Mouse (Mus musculus) ZHBTc4 (cell line): ENCODE measurements around the gene Camk1d.

ENCODE experiments used
- DNase-seq: peaks from one replicate; pipeline ENCODE4 v3.0.0-alpha.2; 2011; ENCODE audit warnings: low read depth, low spot score

Camk1d gene

DNA sequence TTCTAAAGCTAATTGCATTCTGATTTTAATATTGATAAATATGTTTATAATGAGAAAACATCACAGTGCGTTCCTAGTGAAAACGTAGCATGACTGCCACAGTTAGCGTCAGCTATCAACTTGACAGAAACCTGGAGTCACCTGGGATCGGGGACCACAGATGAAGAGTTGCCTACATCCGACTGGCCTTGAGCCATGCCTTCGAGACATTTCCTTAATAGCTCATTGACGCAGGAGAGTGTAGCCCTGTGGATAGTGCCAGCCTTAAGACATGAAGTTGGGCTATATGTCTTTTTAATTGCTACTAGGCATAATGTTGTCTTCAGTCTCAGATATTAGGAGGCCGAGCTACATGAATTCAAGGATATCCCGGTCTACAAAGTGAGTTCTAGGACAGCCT lies 315.8 kb downstream of the Camk1d start:
- no peak for DNase-seq

DNA sequence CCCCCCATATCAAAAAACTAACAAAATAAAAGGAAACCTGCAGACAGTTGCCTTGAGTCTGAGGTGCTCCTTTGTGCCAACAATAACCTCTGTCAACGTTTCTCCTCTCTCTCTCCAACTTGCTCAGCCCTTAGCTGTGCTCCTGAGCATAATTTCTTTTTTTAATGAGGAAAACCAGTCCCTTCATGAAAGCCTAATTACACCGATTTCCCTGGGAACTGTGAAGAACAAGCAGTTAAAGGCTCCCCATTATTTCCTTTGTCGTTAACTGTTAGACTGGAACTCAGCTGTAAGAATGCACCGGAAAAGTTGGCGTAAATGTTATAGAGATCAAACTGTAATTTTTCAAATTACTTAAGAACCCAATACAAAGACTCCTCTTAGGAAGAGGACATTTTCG lies 316.3 kb downstream of the Camk1d start:
- no peak for DNase-seq

DNA sequence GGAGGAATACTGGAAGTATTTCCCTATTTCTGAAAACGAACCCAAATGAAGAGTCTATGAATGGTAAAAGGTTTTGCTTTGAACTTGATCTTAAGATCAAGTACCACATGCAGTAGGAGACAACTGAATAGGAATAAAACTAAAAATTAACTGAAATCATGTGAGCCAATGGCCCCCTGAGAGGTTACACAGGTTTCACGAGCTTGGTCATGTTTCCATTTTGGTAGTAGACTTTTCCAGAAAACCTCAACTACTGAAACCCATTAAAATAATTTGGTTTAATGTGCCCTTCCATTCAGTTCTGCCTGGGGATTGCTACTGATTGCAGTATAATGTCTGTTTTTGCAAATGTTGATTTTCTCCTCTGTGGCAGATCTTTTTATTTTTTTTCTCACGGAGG lies 316.8 kb downstream of the Camk1d start:
- DNase-seq: no peak

DNA sequence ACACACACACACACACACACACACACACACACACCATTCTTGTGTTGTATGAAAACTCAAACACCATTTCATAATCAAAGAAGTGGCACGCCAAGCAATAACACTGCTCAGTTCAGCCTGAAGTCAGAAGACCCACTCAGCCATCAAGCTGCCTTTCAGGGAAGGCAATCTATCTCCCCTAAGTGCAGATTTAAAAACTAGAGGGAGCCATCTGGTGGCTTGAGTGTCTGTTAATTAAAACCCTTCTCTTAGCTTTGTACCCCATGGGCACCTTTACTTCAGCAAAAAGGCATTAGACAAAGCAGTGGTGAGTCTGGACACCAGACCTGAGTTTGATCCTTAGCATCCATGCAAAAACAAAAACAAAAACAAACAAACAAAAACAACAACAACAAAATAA lies 317.9 kb downstream of the Camk1d start:
- no peak for DNase-seq

DNA sequence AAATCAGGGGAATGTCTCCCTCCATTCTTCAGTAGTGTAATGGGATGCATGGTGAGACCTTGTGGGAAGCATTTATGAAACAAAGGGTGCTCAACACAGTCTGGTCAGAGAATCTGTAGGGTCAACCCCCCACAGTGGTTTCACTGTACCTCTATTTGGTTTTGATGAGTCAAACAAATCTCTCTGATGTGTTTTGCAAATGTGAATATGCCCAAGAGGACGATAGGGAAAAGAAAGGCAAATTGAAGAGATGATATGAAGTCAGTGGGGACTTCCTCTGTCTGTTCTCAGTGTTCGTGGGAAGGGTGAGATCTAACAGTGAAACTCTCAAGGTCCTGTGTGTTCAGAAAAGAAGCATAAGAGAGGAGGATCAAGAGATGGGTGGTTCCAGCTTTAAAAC lies 318.4 kb downstream of the Camk1d start:
- DNase-seq: no peak

DNA sequence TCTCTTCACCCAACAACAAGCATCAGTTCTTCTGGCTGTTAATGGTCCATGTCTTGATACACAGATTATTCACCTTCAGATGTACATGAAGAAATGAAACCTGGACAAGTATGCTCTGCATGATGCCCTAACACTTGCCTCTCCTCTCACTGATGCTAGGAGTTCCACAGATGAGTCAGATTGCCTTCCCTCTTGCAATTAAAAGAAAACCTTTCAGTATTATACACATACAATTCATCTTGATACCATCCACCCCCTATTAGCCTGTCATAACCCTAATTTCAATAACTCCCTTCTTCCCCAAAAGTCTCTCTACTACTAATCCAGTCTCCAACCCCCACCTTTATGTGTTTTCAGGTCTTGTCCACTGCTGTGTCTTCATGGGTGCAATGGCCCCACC lies 321.4 kb downstream of the Camk1d start:
- DNase-seq: no peak

DNA sequence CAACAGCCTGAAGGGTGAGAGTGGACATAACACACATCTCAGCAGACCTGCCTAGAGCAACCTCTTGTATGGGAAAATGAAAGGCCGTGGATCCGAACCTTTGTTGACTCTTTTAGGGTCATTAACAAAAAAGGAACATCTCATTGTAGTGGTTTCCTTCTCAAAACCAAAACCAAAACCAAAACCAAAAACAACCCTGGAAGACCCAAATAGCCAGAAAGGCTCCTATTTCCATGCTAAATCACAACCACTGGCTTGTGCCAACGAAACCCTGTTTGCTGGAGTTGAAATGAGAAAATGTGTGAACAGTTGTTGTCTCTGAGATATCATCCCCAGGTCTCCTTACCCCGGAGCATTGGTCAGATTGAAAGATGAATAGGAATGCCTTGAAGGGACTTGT lies 321.8 kb downstream of the Camk1d start:
- DNase-seq: no peak

DNA sequence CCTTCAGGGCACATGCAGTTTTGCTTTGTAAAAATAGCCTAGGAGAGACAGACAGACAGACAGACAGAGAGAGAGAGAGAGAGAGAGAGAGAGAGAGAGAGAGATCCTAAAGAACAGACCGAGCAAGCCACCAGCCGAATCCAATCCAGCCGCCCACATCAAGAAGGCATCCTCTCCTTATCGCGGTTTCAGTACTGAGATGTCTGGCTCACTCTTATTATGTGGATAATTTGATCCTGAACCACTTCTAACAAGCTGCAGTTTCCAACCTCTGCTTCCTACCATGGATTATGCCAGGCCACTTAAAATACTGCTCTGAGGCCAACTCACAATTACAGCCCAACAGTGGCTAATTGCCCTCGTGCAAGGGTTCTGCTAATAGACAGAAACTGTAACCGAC lies 325.9 kb downstream of the Camk1d start:
- DNase-seq: no peak

DNA sequence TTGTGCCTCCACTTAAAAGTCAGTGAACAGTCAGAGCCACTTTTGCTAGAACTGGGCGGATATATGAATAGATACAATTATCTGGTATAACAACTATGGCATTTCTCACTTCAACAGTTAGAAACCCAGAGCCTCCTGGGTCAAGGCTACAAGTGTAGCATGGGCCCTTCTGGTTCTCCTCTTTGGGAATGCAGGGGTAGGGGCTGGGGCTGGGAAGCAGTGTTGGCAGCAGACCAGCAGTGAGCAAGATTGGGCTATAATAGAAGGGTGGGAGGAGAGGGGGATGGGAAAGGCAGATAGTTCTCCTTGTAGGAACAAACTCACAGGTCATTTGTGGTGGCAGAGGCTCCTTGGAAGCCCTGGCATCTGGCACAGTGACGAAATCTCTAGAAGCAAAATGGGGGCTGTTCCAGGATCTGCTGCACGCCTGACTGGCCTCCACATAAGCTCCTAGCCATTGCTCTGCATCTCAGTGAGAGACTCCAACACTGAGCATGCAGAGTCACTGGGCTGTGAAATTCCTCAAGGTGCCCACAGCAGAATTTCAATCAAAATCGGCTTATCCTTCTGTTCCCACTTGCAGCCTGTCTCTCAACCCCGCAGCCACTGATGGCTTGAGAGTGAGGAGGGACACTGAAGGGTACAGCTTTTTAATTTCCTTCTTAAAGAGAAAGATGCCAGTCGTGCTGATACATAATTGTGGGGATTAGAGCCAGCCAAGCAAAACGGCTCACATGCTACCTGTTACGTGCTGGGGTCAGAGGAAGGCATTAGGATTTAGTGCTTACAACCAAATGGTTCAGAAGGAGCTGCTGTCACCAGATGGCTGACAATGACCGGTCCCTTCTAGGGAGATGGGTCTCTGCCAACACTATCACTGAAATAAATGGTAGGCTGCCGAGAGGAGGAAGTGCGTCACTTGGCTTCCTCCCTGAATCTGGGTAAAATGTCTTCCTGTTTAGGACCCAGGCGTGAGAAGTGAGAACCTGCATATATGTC lies 332.3 kb downstream of the Camk1d start:
- DNase-seq: no peak

DNA sequence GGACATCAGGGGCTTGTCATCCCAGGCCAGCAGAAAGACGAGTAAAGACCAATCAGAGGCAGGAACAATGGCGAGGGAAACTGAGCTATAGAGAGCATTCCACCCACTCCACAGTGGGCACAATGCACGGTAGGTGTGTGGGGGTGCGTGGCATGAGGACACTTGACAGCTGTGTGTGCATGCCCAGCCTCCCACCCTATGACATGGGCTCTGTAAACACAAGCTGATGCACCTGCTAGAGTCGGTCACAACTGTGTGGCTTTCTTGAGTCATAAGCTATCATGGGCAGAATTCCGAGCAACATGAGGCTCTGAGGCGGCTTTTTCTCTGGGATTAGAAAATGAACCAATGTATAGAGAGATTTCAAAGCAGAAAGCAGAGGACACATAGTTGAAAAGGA lies 333.3 kb downstream of the Camk1d start:
- no peak for DNase-seq

DNA sequence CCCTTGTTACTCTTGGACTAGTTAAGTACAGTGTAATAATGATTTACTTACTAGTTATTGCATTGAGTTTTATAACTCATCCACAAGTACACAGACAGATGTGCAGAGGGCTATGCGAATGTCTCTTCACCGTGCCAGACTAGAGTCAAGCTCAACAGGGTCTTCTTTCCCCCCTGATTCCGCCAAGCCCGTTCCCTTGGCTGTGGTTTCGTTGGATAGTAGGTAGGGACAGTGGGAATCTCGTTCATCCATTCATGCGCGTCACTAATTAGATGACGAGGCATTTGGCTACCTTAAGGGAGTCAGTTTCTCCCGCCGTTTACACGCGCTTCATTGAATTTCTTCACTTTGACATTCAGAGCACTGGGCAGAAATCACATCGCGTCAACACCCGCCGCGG lies 335.4 kb downstream of the Camk1d start:
- peak; percentile 72 for DNase-seq

DNA sequence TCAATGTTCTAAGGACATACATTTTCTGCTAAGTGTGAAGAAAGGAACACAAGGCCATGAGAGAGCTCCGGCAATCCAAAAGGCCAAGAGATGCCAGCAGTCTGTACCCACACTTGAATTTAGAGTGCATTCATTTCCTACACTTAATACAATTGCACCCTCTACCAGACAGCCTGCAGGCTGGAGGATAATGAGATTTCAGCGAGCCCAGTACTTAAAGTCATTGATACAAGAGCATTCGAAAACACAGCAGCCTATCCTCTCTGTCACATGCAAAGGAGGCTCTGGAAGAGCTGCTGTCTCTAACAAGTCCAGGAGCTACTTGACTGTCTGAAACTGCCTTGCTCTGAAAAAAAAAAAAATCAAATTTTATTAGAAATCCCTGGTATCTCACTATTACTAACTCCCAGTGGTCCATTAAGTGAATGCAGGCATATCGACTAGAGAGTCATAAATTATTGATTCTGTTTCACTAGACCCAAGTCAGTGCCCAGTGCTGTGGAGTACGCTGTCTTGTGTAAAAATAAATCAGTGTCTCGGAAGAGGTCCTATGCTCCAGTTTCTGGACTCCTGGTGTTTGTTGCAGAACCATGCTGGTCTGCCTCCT lies 336.1 kb downstream of the Camk1d start:
- DNase-seq: no peak

DNA sequence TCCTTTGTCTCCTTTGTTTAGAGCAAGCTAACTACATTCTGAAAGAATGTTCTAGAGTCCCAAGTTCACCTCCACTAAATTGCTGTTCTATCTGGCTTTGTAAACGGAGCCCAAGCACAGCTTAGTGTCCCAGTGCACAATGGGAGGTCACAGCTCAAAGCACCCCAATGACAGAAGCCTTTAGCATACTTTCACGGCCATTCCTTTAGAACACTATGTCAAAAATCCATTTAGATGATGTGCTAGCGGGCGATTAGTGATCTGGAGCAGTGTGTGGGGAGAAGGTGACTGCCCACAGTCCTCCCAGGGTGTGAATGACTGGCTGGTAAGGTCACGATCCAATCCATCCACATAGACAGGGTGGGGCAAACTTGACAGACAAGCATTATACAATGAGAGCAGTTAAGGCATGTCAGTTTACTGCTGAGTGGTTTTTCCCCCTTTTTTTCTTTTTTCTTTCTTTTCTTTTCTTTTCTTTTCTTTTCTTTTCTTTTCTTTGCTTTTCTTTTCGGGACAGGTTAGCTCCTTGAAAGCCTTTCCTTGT lies 341.4 kb downstream of the Camk1d start:
- DNase-seq: peak; percentile 89

DNA sequence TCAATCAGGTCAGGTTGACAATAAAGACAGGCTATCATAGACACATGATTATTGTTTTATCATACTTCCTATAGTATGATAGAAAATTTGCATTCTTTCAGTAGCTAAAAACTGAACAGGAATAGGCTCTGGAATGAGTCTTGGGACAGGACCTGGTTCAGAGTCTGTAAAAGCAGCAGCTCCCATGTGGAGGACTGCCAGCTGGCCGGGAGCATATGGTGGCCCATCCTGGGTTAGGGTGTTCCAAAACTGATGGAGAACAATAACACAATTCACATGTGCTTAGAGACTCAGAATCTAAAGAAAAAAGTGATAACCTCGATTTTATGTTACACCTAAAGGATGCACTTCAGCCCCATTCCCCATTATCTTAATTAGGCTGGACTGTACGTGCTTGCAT lies 343.0 kb downstream of the Camk1d start:
- no peak for DNase-seq

DNA sequence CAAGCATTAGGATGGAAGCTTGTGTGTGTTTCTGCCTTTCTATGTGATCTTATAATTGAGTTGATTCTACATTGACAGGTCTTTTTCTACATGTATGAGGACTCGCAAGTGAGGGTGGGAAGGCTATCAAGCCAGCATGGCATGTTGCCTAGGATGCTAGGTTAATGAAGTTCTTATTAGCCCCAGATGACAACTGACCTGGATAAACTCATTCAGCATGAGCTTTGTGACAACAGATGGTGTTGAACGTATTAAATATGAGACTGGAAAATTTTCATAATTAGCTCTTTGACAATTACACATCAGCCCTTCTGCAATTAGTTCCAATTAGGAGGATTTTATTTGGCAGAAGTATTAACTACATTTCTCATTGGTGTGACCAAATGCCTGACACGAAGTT lies 343.7 kb downstream of the Camk1d start:
- no peak for DNase-seq

DNA sequence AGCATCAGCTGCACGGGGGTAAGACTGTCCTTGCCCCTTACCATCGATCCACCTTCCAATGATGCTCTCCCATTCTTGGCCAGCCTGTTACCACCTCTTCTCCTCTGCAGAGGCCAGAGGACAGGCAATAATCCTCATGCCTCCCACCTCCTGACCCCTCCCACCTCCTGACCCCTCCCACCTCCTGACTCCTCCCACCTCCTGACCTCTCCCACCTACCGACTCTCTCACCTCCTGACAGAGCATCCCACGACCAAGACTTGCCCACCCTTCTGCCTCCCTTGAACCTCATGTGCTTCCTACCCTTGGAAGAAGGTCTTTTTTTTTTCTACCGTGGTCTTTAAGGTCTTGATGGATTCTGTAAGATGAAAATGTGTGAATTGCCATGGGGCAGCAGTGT lies 350.5 kb downstream of the Camk1d start:
- peak; percentile 56 for DNase-seq

DNA sequence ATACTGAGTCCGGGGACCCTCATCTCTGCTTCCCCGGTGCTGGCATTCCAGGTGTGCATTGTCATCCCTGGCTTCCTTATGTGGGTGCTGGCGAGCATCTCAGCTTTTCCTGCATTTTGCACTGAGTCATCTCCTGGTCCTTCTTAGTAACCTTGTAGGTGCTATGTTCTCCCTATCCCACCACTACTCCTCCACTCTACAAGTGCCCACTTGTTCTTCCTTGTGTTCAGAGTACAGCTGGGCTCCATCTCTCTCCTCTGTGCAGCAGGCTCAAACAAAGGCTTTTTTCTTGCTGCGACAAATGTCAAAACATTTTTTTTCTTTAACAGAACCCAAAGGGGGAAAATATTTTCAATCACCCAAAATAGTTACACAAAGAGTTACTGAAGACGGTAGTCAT lies 356.3 kb downstream of the Camk1d start:
- no peak for DNase-seq

DNA sequence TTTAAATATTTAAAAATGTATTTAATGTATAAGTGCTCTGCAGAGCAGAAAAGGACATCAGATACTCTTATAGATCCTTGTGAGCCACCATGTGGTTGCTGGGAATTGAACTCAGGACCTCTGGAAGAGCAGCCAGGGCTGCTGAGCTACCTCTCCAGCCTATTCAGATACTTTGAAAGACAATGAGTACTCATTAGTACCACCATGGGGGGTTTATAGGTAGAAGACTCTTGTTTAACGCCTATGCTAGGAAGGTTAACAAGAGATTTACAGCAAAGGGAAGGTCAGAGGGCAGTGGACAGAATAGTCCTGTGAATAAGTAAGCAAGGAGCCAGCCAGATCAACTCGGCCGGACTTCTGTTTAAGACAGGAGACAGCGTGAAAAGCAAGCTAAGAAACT lies 357.3 kb downstream of the Camk1d start:
- peak; percentile 88 for DNase-seq

DNA sequence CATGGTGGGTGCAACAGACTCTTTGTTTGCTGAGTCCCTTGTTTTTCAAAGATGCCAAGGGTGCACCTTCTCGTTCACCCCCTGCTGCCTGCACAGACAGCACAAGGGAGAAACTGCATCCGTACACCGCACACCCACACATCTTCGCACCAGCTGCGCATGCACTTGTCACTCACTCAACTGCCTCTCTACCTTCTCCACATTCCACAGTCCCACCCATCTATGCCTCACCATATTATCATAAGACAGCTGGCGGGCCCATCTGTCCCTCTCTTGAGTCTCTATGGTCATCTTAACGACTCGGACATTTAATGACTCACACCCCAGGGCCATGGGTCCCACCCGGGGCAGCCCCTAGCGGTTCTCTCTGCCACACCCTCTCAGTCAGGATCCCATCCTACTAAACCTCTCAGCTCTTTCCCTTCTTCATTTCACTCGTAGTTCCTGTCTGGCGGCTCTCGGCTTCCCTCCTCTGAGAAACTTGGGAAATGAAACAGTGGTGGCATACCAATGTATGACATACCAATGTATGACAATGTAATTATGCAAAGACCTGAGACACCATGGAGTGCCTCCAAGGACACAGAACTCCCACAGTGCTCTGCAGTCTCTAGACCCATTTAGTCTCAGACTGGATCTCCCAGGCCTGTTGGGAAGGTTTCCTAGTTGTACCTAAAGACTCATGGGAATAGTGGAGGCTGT lies 361.3 kb downstream of the Camk1d start:
- DNase-seq: peak; percentile 61

DNA sequence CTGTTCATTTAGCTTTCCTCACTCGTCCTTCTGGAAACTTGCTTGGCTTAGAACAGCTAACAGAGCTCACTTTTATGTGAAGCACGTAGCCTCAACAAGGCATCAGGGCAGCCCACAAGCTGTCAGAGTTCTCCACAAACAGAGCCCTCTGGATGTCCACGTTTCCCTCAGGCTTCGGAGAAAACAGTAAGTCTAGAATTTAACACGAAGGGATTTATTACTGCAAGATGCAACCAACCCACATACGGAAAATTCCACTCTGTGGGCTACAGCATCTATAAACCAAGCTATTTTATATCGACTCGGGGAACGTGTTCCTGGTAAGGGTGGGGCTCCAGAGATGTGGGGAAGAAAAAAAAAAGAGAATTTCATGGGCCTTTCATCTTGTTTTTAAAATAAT lies 369.0 kb downstream of the Camk1d start:
- no peak for DNase-seq

DNA sequence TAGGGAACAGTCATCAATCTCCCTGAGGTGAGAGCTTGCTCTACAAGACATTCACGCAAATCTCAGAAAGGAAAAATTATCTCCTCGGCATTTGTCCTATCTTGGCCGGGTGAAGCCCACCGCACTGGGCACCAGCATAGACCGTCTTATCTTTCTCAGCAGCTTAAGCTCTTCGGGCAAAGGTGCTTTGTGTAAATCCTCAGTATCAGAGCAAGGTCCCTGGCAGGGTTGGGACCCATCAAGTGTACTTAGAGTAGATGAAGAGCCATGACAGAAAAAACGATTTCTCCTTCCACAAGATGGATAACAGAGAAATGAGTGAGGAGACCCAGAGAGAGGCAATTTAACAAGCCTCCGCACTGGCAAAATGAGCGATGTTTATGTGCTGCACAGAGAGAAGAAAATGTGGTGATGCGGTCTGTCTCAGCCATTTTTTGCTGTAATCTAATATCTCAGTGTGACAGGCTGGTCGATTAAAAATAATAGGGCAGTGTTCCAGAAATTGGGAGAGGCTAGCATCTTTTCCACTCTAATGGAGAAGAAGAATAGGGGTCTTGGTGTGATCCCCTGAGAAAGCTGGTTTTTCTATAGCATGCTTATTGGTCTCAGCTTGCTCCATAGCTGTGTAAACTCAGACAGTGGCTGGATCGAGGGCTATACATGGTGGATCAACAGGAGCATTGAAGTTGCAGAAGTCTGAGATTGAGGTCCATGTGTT lies 386.6 kb downstream of the Camk1d start:
- DNase-seq: no peak

DNA sequence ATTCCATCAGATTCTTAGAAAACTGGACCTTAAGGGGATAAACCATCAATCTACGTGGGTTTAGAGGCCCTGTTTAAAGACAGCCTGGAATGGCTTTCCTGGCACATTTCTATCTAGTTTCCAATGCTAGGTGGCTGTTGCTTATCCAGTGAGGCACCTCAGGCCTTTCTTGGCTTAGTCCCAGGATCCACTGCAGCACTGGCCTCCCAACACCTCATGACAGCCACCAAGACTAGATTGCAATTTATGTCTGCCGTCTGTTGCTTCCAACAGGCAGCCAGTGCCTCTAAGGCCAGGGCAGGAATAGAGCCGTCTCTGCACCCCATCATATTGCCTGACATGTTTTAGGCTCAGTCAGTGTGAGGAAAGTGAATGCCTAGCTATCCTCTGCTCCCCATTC lies 389.5 kb downstream of the Camk1d start:
- no peak for DNase-seq
